Mouse (Mus musculus): ENCODE measurements around the gene Nxf3. TPM values are rescaled to one million over a fixed set of nuclear protein-coding genes. Genes with fewer than 3 reads are reported as not detected.
"Not testable (repeated sequence)": the region's sequence is repeated elsewhere in the genome, so short reads cannot be mapped to it uniquely, and the experiment has no call there.

Gene Nxf3
- total RNA-seq (2015) (not detected in 2 replicates), total RNA-seq (2017) (not detected in 2 replicates)

DNA sequence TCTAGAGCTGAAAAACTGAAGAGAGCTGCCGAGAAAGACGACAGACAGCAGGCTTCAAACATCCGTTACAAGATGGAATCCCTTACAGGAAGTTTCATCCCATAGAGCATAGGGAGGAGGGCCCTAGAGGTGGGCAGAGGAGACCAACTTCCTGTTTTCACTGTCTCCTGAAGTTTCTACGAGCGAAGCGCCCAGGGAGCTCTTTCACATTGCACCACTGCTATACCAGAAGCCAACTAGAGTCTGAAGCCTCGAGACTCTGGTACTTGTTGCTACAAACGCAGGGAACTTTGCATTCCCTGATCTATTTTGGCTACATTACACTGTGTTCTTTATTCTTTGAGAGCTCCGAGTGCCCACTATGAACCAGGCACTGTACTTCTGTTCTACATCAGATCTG, at the start of gene Nxf3:
Gene Nxf3, minus strand, starts transcription at position 101 of the 400 bp plus-strand sequence.
- no peak for ATAC-seq (ENCODE audit: poor library complexity, severe bottlenecking)

GRCm38 (mm10) chrX:136127744-136128064, 42.6 kb upstream of the Nxf3 start:
- ATAC-seq (ENCODE audit: poor library complexity, severe bottlenecking), result no peak

DNA sequence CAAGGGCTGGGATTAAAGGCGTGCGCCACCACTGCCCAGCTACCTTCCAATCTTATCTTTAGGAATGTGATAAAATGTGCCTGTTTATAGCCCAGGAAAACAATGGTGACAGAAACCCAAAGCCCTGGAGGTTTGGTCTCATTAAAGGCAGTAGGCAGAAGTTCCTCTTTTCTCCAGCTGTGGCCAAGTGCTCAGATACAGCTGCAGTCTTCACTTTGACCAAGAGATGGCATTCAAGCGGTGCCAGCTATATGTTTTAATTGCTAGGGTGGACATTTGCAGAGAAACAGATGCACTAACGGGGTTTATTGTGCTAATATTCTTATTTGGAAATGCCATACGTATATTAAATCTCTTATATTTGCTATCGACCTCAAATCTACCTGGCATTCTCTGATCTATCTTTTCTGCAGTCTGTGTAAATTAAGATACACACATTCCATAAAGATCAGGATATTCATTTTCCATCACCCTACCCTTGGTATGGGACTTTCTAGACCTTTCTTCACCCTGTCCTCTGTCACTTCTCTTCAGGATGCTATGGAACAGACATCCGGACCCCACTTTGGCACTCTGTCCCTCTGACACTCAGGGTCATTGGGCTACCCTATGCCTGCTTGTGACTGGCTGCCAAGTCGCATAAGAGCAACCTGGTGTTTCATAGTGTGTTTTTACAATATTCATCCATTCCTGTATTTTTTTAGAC, 42.1 kb upstream of the Nxf3 start:
- peak; percentile 51; the same call in 1 of the 2 replicates for ATAC-seq (ENCODE audit: poor library complexity, severe bottlenecking)

DNA sequence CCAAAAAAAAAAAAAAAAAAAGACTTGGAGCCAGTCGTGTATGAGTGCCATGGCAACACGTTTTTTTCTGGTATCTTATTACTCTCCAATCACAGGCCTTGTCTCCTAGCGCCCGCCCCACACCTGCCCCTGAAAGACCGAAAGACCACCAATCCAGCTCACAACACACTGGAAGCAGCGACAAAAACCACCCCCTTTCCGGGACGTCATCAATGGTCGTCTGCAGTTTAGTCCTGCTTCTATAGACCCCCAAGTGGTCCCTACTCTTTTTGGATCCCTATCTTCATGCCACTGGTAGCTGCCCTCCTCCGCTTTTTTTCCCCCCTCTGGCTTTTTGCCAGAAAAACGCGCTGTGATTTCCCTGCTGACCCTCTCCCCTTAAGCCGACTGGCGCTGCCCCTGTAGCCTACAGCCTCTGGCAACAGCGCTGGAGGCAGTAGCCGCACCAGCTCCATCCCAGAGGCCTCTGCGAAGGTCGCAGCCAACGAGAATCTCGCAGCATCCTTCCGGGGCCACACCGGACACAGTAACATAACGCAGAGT, 30.4 kb upstream of the Nxf3 start:
- ATAC-seq (ENCODE audit: poor library complexity, severe bottlenecking), result no peak

DNA sequence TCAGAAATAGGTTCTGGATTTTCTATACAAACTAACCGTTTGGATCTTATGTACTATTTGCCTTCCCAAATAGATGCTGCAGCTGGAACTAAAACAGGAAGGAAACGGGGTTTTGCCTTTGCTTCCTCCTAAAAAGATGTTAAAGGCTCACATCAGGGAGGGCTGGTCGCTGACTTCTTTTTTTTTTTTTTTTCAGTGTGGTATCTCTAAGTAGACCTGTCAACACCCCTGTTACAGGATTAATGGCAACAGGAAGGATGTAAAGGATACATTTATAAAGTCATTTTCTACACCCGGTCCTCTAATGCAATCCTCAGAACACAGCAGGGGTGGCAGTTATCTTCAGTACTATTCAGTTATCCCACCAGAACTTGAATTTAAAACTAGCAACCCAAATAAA, 30.0 kb upstream of the Nxf3 start:
- no peak for ATAC-seq (ENCODE audit: poor library complexity, severe bottlenecking)

- ATAC-seq (ENCODE audit: poor library complexity, severe bottlenecking), result no peak
These were observed 22.9 kb upstream of the Nxf3 start for GRCm38 (mm10) chrX:136107942-136108341.

- no peak for ATAC-seq (ENCODE audit: poor library complexity, severe bottlenecking)
These were observed 19.7 kb upstream of the Nxf3 start for GRCm38 (mm10) chrX:136104724-136105088.

GRCm38 (mm10) chrX:136104046-136104723, 19.1 kb upstream of the Nxf3 start:
- ATAC-seq (ENCODE audit: poor library complexity, severe bottlenecking), result no peak

DNA sequence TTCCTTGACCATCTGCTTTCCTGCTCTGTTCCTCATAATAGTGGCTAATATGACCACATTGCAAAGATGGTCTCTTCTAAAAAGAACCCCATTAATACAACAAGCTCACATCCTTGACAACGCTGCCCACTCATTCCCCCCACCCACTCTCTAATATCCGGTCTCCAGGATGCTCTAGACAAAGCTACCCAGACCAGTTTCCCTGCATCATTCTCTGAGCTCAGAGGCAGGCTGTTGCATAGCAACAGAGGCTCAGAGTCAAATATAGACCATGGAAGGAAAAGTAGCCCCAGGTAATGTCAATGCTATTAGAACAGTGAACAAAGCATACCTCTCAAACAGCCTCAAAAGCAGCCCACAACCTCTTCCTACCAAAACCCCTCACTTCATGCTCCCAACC, 9.4 kb upstream of the Nxf3 start:
- no peak for ATAC-seq (ENCODE audit: poor library complexity, severe bottlenecking)

DNA sequence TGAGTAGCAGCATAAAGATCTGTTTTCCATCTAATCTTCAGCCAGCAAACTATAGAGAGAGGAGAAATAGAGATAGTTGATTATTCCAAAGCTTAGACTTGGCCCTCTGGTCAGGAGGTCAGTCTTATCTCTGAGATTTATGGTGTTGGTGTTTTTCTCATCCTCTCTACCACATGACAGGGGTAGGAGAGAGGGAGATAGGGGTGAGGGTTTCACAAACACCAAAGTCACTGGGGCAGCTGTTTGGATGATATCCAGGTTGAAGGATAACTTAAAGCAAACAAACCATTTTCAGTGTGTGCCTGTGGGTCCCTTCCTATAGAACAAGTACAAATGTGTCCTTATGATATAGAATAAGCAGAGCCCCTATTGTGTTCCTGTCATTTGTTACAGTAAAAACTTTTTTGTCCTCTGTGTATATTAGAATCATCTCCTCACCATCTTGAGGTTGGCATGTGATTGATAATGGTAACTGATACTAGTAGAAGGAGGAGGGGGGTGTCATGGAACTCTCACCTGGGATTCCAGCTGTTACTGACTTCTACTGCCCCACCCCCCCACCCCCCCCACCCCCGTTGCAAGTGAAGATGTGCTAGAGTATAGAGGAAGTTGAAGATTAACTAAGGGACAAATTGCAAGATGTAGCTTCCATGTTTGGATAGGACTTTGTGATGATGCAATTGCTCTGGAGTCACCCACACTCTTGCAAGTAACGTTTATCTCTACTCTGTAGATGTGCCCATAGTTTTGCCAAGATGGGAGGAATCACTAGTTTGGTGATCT, 7.6 kb upstream of the Nxf3 start:
- no peak for ATAC-seq (ENCODE audit: poor library complexity, severe bottlenecking)

GRCm38 (mm10) chrX:136068020-136068419, 17.0 kb downstream of the Nxf3 start, which contains the start of gene Bex2:
Gene Bex2 (minus strand): TSS chrX:136068236.
- ATAC-seq (ENCODE audit: poor library complexity, severe bottlenecking), result peak; percentile 97

- not testable (repeated sequence) for ATAC-seq (ENCODE audit: poor library complexity, severe bottlenecking)
These were observed 17.7 kb downstream of the Nxf3 start for GRCm38 (mm10) chrX:136067201-136067991.

- ATAC-seq (ENCODE audit: poor library complexity, severe bottlenecking), result no peak
These were observed 24.4 kb downstream of the Nxf3 start for GRCm38 (mm10) chrX:136060698-136061097.

GRCm38 (mm10) chrX:136051219-136051618, 33.8 kb downstream of the Nxf3 start:
- no peak for ATAC-seq (ENCODE audit: poor library complexity, severe bottlenecking)

DNA sequence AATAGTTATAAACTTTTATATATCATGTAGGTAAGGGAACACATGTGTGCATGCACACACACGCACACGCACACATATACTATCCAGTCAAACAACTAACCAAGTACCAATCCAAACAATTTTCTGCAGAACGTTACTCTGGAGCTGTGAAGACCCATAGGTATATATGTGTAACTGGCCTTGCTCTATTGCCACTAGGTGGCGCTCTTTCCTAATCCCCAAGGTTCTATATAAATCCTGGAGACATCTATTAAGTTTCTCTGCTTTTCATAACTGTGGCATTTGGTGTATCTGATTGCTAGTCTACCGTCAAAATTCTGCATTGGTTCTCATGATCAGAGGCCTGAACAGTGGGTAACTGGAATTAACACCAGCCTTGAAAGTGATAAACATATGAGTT, 37.5 kb downstream of the Nxf3 start:
- ATAC-seq (ENCODE audit: poor library complexity, severe bottlenecking), result no peak

GRCm38 (mm10) chrX:136043726-136044125, 41.3 kb downstream of the Nxf3 start:
- ATAC-seq (ENCODE audit: poor library complexity, severe bottlenecking), result no peak

- not testable (repeated sequence) for ATAC-seq (ENCODE audit: poor library complexity, severe bottlenecking)
These were observed 52.0 kb downstream of the Nxf3 start, which contains the start of gene Arxes1 for GRCm38 (mm10) chrX:136032799-136033763. Gene Arxes1 (plus strand): TSS chrX:136033367.

GRCm38 (mm10) chrX:136030331-136030730, 54.7 kb downstream of the Nxf3 start:
- ATAC-seq (ENCODE audit: poor library complexity, severe bottlenecking), result no peak
